Mouse (Mus musculus) stomach, embryonic 16.5 days (tissue): ENCODE measurements around the gene Prg4. TPM values are rescaled to one million over a fixed set of nuclear protein-coding genes. Genes with fewer than 3 reads are reported as not detected.

ENCODE experiments used
- polyA plus RNA-seq: library from polyadenylated mRNA; unstranded; fragments of >200 nt; fragmentation: Nextera tagmentation; extraction: Ambion mirVana; gene quantifications from 2 replicates; pipeline ENCODE4 v1.2.1, GENCODE M21; 2015

Gene Prg4
- polyA plus RNA-seq, 1 experiment from 2014 or later, result 0.53 TPM

Other genes with a start within 250 kb of the Prg4 start
- gene Pdc, start 146.7 kb downstream of the Prg4 start, polyA plus RNA-seq, result not detected in 2 replicates
- 117 and 129 TPM in 2 replicates for gene Tpr, start 73.3 kb downstream of the Prg4 start, polyA plus RNA-seq
- gene Odr4, start 73.1 kb downstream of the Prg4 start, polyA plus RNA-seq, result 39.4 and 46.8 TPM in 2 replicates